Mouse (Mus musculus): ENCODE measurements around the gene Nsun6. TPM values are rescaled to one million over a fixed set of nuclear protein-coding genes. Genes with fewer than 3 reads are reported as not detected.
A peak's percentile ranks its signal among the peaks of the same experiment; 100 is the strongest.

The Nsun6 gene
- polyA plus RNA-seq, 1 experiment from 2014 or later = 11.1 TPM

- WGBS = 85% methylated on average over 2 of the region's 2 CpGs
- no peaks in the 10 kb centered on the region for H3K27me3 ChIP-seq (ENCODE audit: insufficient read depth, low read length)
- no peak for ATAC-seq (replicated peaks; ENCODE audit: low FRiP score, low read depth)
These were observed 10.6 kb upstream of the Nsun6 start for GRCm38 (mm10) chr2:15065447-15065846.

GRCm38 (mm10) chr2:15064380-15065269, 9.8 kb upstream of the Nsun6 start:
- Histone ChIP-seq H3K9me3 (replicated peaks; ENCODE audit: low read length) (no peaks in the 10 kb centered on the region), H3K4me1 (replicated peaks; ENCODE audit: insufficient read depth, low read length) (0 out of 2 replicates have a peak, but pooled peaks cover 5% of the 10 kb centered on the region), H3K4me2 (ENCODE audit: low read length) (no peak overlapping the region), H3K4me3 (replicated peaks; ENCODE audit: low read depth, low read length) (no peak overlapping the region), H3K27ac (no peak overlapping the region), H3K27me3 (ENCODE audit: insufficient read depth, low read length) (no peaks in the 10 kb centered on the region), H3K9ac (ENCODE audit: low read depth, low read length) (no peak overlapping the region), H3K36me3 (ENCODE audit: insufficient read depth, low read length) (0 out of 2 replicates have a peak, but pooled peaks cover 10% of the 10 kb centered on the region)
- 75% methylated on average over 7 of the region's 7 CpGs for WGBS
- no peak for TF ChIP-seq CTCF (IDR thresholded peaks at IDR 0.05; ENCODE audit: low read depth)
- DNase-seq (ENCODE audit: low spot score) = no peak
- ATAC-seq (replicated peaks; ENCODE audit: low FRiP score, low read depth) = no peak

More at GRCm38 (mm10) chr2:15065447-15065846, 10.6 kb upstream of the Nsun6 start:
- Histone ChIP-seq H3K4me2 (ENCODE audit: low read length) (no peak overlapping the region), H3K9ac (ENCODE audit: low read depth, low read length) (no peak overlapping the region), H3K36me3 (ENCODE audit: insufficient read depth, low read length) (0 out of 2 replicates have a peak, but pooled peaks cover 13% of the 10 kb centered on the region), H3K4me3 (replicated peaks; ENCODE audit: low read depth, low read length) (no peak overlapping the region), H3K9me3 (replicated peaks; ENCODE audit: low read length) (no peaks in the 10 kb centered on the region), H3K4me1 (replicated peaks; ENCODE audit: insufficient read depth, low read length) (0 out of 2 replicates have a peak, but pooled peaks cover 5% of the 10 kb centered on the region), H3K27ac (no peak overlapping the region)
- DNase-seq (ENCODE audit: low spot score) = no peak
- no peak for TF ChIP-seq CTCF (IDR thresholded peaks at IDR 0.05; ENCODE audit: low read depth)

GRCm38 (mm10) chr2:15063815-15064214, 8.9 kb upstream of the Nsun6 start:
- Histone ChIP-seq H3K36me3 (ENCODE audit: insufficient read depth, low read length) (0 out of 2 replicates have a peak, but pooled peaks cover 10% of the 10 kb centered on the region), H3K4me3 (replicated peaks; ENCODE audit: low read depth, low read length) (no peak overlapping the region), H3K27me3 (ENCODE audit: insufficient read depth, low read length) (no peaks in the 10 kb centered on the region), H3K27ac (no peak overlapping the region), H3K4me2 (ENCODE audit: low read length) (no peak overlapping the region), H3K9ac (ENCODE audit: low read depth, low read length) (no peak overlapping the region), H3K9me3 (replicated peaks; ENCODE audit: low read length) (no peaks in the 10 kb centered on the region), H3K4me1 (replicated peaks; ENCODE audit: insufficient read depth, low read length) (0 out of 2 replicates have a peak, but pooled peaks cover 5% of the 10 kb centered on the region)
- TF ChIP-seq CTCF (IDR thresholded peaks at IDR 0.05; ENCODE audit: low read depth) = no peak
- DNase-seq (ENCODE audit: low spot score) (peak; percentile 54), ATAC-seq (replicated peaks; ENCODE audit: low FRiP score, low read depth) (no peak)
- WGBS = 26% methylated on average over 1 of the region's 1 CpGs

GRCm38 (mm10) chr2:15060856-15061255, 6.0 kb upstream of the Nsun6 start:
- H3K4me2 ChIP-seq (ENCODE audit: low read length) = no peak overlapping the region
- ATAC-seq (replicated peaks; ENCODE audit: low FRiP score, low read depth) = no peak
- WGBS = 77% methylated on average over 3 of the region's 3 CpGs
- DNase-seq (ENCODE audit: low spot score) = no peak
- no peak overlapping the region for H3K27ac ChIP-seq
- H3K36me3 ChIP-seq (ENCODE audit: insufficient read depth, low read length) = no peaks in the 10 kb centered on the region
- no peak overlapping the region for H3K9ac ChIP-seq (ENCODE audit: low read depth, low read length)
- H3K9me3 ChIP-seq (replicated peaks; ENCODE audit: low read length) = no peaks in the 10 kb centered on the region
- H3K4me3 ChIP-seq (replicated peaks; ENCODE audit: low read depth, low read length) = no peak overlapping the region
- H3K27me3 ChIP-seq (ENCODE audit: insufficient read depth, low read length) = no peaks in the 10 kb centered on the region
- TF ChIP-seq CTCF (IDR thresholded peaks at IDR 0.05; ENCODE audit: low read depth) = no peak
- 0 out of 2 replicates have a peak, but pooled peaks cover 11% of the 10 kb centered on the region for H3K4me1 ChIP-seq (replicated peaks; ENCODE audit: insufficient read depth, low read length)

GRCm38 (mm10) chr2:15058227-15058626, 3.4 kb upstream of the Nsun6 start:
- 76% methylated on average over 5 of the region's 5 CpGs for WGBS
- Histone ChIP-seq H3K4me3 (replicated peaks; ENCODE audit: low read depth, low read length) (no peak overlapping the region), H3K4me1 (replicated peaks; ENCODE audit: insufficient read depth, low read length) (0 out of 2 replicates have a peak, but pooled peaks cover 6% of the 10 kb centered on the region), H3K9ac (ENCODE audit: low read depth, low read length) (no peak overlapping the region), H3K27ac (no peak overlapping the region), H3K36me3 (ENCODE audit: insufficient read depth, low read length) (no peaks in the 10 kb centered on the region), H3K27me3 (ENCODE audit: insufficient read depth, low read length) (no peaks in the 10 kb centered on the region), H3K9me3 (replicated peaks; ENCODE audit: low read length) (no peaks in the 10 kb centered on the region), H3K4me2 (ENCODE audit: low read length) (no peak overlapping the region)
- ATAC-seq (replicated peaks; ENCODE audit: low FRiP score, low read depth) (no peak), DNase-seq (ENCODE audit: low spot score) (no peak)
- TF ChIP-seq CTCF (IDR thresholded peaks at IDR 0.05; ENCODE audit: low read depth) = no peak

GRCm38 (mm10) chr2:15055741-15056151, 877 bp upstream of the Nsun6 start:
- no peaks in the 10 kb centered on the region for H3K9me3 ChIP-seq (replicated peaks; ENCODE audit: low read length)
- DNase-seq (ENCODE audit: low spot score) (peak; percentile 34), ATAC-seq (replicated peaks; ENCODE audit: low FRiP score, low read depth) (no peak)
- WGBS = under 1% methylated on average over 15 of the region's 15 CpGs
- peak overlapping the region; percentile 92 for H3K9ac ChIP-seq (ENCODE audit: low read depth, low read length)
- H3K4me1 ChIP-seq (replicated peaks; ENCODE audit: insufficient read depth, low read length) = 0 out of 2 replicates have a peak, but pooled peaks cover 6% of the 10 kb centered on the region
- H3K27me3 ChIP-seq (ENCODE audit: insufficient read depth, low read length) = no peaks in the 10 kb centered on the region
- no peak for TF ChIP-seq CTCF (IDR thresholded peaks at IDR 0.05; ENCODE audit: low read depth)
- H3K4me2 ChIP-seq (ENCODE audit: low read length) = peak overlapping the region; percentile 62
- peak overlapping the region; percentile 91 for H3K27ac ChIP-seq
- peak overlapping the region; percentile 89 for H3K4me3 ChIP-seq (replicated peaks; ENCODE audit: low read depth, low read length)
- H3K36me3 ChIP-seq (ENCODE audit: insufficient read depth, low read length) = no peaks in the 10 kb centered on the region

Measured in kidney, postnatal 0 days (tissue).